Mouse (Mus musculus) left cerebral cortex, postnatal 36 days (tissue): ENCODE results near the gene Ptprq. TPM values are rescaled to one million over a fixed set of nuclear protein-coding genes. Genes with fewer than 3 reads are reported as not detected.

Experiments
- DNase-seq, 2 experiments: peaks; one replicate each; pipeline ENCODE4 v3.0.0; 2021 to 2022; ENCODE audit warnings: low spot score in 2 of 2, mixed read lengths in 1 of 2
- intact Hi-C: fragments of 180-260 bp; cut with DNase I; formaldehyde crosslinking; loops from one replicate; pipeline ENCODE4 v1.15.1; 2025
- total RNA-seq, 2 experiments: library from RNA; stranded (reverse); gene quantifications; 2 replicates each; pipeline ENCODE4 v1.2.3; 2021

Ptprq gene
- total RNA-seq, 2 experiments from 2014 or later = 0.05 to 0.10 TPM

DNA sequence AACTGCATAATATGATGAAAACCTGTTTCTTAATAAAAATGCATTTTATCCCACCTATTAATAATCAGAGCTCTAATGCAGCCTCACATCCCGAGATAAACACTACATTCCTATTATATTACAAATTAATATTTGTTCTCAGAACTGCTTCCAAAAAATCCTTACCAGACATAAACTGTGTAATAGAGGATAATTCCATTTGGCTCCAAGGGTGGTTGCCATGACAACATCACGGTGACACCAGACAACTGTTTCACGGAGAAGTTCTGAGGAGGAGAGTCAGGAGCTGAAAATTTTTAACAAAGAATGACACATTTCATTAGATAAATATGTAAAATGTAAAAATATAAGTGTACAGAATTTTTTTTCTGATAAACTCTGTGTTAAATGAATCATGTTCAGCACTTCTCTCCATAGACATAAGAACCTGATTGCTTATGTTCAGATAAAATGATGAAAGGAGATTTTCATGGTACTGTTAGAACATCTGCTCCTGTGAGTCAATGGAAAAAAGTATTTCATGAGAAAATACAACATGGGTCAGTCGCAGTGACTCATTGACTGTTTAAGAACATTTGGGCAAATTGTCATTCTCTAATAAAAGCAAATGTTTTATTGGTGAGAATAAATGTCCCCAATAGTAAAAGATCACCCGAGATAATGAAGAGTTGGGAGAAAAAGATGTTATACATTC is 57.3 kb downstream of the Ptprq start:
- intact Hi-C loops = no loop called here
- DNase-seq = peak in 1 of 2 experiments; percentile 4

DNA sequence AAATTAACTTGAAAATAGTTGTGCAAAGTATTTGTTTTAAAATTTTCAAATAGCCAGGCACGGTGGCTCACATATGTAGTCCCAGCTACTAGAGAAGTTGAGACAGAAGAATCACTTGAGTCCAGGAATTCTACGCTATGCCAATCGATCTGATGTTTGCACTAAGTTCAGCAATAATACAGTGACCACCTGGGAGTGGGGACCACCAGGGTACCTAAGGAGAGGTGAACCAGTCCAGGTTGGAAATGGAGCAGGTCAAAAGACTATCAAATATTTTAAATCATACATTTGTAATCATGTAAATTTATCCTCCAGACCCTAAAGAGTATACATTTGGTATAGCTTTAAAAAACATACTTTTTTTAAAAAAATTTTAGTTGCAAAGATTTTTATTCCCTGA is 57.9 kb downstream of the Ptprq start:
- no peak for DNase-seq
- intact Hi-C loops = no loop called here

DNA sequence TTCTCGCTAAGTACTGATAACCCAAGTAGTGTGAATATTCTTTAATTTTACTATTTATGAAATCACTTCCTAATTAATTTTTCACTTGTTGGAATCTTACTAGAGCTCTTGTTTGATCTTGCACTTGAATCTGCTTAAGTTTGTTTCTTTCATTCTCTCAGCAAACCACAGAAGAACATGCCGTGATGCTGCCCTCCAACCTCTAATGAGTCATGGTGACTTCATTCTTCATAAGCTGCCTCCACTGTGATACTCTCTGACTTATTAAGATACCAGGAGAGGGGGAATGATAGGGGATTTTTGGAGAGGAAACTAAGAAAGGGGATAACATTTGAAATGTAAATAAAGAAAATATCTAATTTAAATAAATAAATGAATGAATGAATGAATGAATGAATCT is 60.7 kb downstream of the Ptprq start:
- no peak for DNase-seq
- intact Hi-C loops = no loop called here

DNA sequence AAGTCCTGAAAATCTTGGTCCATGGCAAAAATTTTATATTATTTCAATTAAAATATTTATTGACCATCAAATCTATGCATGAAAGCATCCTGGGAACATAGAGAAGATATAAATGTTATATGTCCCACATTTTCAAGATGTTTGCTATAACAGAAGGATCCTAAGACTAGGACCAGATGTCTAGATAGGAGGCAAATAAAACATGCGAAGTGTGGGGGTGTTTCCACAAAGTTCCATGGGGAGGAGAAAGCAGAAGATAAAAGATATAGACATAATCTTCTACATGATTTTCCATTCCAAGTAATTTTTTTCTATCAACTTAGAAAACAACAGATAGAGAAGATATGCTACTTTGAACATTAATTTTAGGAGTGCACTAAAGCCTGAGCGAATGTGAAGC is 70.2 kb downstream of the Ptprq start:
- no peak for DNase-seq
- intact Hi-C loops = no loop called here

DNA sequence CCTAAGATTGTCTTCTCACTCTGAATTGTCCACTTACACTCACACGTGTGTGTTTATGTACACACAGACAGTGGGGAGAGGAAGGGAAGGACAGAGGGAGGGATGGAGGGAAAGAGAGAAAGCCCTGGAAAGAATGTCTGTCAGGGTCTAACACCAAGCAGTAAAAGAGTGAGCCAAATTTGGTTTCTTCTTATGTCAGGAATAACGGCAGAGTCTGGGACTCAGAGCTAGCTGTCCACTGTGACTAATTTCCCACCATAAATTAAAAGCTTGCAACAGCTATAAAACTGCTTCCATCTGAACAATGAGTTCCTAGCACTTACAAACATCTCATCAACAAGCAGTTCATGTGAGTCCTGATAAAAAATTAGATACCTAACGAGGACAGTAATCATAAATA is 91.7 kb downstream of the Ptprq start:
- no peak for DNase-seq
- intact Hi-C loops = no loop called here

DNA sequence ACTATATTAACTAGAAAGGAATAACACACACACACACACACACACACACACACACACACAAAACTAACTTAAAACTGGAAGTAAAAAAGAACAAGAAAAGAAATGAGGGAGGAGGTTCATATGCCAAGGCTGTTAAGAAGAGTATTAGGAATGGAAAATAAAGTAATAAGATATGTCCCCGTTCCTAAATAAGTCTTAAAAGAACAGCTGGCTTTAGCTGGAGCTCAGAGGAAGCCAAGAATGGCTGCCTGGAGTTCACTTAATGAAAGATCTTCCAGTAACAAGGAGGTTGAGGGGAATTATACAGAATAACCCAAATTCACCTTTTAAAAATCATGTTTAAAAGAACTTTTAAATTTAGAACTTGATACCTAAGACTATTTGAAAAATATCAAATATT is 93.2 kb downstream of the Ptprq start:
- intact Hi-C loops = no loop called here
- DNase-seq = no peak

DNA sequence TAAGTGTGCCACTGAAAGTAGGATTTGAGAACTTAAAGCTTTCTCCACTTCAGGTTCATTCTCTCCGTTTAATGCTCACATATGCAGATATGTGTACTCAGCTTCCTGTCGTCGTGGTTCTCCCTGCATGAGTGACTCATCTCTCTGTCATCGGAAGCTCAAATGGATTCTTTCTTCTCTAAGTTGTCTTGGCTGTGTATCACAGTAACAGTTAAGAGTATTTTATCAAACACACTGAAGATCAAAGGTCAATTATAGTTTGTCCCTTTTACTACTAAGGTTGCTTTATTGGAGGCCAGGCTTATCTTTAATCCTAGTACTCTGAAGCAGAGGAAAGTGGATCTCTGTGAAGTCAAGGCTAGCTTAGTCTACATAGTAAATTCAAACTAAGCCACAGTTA is 95.6 kb downstream of the Ptprq start:
- DNase-seq = no peak
- intact Hi-C loops = no loop called here

DNA sequence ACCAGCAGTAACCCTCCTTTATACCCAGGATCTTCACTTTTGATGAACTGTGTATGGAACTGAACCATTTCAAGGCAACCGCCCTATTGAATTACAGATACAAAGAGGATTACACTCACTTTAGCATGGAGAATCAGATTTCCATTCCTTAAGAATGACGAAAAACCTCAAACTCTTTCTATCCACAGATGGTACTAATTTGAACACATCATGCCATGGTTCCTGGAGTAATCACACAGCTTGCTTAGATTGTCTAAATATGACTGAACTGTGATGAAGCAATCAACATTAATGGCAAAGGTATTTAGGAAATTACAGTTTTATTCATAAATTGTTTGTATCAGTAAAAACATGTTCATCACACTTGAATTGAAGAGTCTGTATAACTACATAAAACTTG is 104.4 kb downstream of the Ptprq start:
- no peak for DNase-seq
- intact Hi-C loops = no loop called here

DNA sequence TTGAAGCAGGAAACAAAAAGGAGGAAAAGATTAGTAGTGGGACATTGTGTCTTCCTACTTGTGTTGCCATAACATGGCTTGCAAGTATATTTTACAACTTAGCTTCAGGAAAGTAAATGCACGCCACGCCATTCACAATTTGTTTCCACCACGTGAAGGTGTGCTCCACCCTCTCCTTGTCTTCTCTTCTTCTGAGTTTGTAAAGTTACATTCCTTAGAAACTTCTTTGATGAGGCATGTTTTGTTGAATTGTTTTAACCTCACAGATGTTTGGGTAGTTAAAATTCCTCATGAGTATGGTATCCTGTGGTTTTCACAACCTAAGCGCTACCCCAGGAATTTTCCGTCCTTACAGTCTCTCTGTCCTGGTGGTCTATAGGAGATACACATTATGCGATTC is 118.5 kb downstream of the Ptprq start:
- DNase-seq = no peak
- intact Hi-C loops = no loop called here

DNA sequence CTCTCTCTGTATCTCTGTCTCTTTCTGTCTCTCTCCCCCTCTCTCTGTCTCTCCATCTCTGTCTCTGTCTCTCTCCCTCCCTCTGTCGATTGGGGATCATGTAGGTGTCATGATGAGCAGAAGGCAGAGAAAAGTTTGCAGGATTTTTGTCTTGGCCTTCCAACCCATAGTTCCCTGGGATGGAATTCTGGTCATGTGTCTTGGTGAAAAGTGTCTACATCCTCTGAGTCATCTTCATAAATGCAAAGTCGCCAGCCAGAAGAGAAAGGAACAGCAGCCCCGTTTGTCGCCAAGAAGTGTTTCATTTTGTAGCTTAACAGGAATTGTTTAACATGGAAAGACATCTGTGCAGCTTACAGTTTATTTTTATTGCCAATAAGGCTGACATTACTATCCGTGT is 136.5 kb downstream of the Ptprq start:
- no peak for DNase-seq

DNA sequence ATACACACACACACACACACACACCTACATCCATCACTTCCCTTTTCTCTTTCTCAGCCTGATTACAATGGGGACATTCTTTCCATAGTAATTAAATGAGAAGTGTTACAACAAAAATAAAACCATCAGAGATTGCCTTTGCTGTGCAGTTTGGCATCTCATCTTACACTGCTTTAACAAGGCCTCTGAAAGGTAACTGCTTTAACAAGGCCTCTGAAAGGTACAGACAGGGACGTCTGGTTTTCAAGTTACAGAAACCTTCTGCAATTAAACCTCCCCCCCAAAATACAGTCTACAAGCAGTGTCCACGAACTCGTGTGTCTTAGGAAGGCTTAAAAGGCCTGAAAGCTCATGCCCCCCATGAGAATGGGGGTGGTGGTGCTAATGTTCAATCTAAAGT is 150.8 kb downstream of the Ptprq start:
- no peak for DNase-seq
- intact Hi-C loops = no loop called here

More for the DNA sequence above, 136.5 kb downstream of the Ptprq start:
- intact Hi-C loops = no loop called here

DNA sequence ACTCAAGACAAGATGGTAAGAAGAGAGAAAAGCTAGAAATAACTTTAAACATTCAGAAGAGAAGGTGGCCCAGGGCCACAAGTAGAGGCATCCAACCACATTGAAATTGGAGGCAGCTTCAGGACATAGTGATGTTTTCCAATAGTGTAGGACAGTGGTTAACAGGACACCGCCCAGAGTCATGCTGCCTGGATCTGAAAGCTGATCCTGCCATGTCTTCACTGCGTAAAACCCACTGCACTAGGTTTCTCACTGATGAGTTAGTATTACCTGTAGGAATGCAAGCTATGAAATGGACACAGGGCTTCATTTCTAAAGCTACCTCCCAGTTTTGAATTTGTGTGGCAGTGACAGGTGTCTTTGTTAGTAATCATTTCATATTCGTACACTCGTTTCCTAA is 151.6 kb downstream of the Ptprq start:
- intact Hi-C loops = no loop called here
- DNase-seq = no peak

DNA sequence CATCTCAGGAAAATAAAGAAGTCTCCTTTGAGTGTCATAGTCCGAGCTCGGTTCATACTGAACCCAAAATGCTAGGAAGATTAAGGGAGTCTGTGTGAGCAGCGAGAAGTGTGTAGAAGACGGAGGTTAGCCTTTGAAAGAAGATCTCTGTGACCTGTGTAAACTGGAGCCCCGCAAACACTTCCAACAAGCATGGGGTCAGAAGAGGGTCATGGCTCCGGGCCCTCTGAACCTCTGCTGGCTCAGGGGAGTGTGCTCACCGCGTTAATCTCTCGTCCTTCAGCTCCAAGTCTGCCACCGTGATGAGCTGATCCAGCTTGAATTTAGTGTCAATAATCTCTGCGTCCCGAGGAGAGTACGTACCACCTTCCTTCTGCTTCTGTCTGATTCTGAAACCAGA is 157.0 kb downstream of the Ptprq start:
- DNase-seq = no peak
- intact Hi-C loops = no loop called here

DNA sequence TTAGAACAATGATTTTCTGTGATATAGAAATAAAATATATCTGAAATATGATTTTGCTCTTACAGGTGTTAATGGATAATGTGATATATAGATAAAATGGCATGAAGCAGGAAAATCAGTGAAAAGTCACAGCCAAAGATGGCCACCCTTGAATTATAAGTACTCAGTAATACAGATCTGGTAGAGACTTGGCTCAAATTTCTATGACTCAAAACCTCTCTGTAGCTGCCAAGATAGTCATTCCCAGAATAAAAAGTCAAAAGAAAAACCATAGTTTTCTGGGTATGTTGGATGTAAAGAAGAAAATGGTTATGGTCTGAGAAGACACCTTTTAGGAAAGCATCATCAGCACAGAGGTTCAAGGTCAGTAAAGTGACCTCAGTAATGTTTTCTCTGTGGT is 159.0 kb downstream of the Ptprq start:
- intact Hi-C loops = no loop called here
- no peak for DNase-seq

DNA sequence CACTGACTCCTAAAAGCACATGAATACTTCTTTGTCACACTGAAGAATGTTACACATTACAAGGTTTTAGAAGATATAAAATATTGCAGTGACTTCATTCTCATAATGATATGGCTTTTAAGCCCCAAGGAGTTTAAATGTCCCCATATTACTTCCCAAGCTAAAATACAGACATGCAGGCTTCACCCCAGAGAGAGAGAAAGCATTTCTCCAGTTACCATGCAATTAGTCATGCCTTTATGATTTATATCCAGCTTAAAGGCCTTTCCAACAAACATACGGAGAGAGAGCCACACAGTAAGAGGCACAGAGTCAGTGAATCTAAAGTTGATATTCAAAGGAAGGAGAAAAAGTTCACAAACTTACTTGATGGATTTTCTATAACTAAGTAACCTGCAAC is 176.8 kb downstream of the Ptprq start:
- no peak for DNase-seq

DNA sequence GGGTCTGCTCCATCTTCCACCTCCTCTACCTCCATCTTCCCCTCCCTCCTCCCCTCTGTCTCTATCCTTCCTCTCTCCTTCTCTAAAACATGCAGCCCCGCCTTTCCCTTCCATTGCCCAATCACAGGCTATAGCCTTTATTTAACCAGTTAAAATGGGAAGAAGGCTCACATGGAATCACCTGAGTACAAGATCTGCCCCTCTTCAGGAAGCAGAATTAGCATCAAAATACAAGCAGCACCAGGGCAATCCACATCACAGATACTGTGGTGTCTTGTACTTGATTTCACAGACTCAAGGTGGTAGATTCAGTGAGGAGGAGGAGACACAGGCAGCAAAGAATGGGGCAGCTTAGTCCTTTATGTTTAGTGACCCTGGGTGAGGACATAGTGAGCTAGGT is 191.1 kb downstream of the Ptprq start:
- intact Hi-C loops = no loop called here
- no peak for DNase-seq

More for the DNA sequence above, 176.8 kb downstream of the Ptprq start:
- intact Hi-C loops = no loop called here

DNA sequence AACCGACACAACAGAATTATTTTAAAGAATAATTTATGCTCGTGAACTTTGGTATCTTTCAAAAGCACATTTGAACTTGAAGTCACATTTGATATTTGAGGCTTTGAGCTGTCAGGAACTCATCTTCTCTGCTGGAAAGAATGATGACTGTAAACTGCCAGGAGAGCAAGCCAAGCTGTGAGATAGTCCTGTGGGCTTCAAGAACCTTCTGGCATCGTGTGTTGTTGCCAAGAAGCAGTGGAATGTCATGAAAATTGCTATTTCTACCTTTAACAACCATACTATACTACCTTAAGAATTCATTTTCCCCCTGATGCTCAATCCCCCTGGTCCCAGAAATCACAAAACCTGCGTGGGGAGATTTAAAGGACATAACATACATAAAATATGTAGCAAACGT is 200.6 kb downstream of the Ptprq start:
- intact Hi-C loops = no loop called here
- no peak for DNase-seq

DNA sequence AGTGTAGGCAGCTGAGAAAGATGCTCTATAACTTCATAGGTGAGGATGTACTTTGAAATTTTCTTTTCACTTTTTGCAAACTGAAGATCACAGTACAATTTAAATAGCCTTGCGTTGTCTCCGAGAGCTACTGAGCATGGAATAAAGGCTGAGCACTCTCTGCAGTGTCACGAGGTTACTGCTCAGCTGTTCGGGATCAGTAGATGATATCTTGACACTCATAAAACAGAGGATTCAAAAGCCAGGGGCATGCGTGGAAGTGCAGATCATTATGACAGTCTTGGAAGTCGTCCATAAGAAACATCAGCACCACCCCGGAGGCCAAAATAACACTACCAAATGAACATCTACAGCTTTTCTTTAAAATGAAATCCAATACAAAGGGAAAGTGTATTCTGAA is 203.2 kb downstream of the Ptprq start:
- DNase-seq = no peak

DNA sequence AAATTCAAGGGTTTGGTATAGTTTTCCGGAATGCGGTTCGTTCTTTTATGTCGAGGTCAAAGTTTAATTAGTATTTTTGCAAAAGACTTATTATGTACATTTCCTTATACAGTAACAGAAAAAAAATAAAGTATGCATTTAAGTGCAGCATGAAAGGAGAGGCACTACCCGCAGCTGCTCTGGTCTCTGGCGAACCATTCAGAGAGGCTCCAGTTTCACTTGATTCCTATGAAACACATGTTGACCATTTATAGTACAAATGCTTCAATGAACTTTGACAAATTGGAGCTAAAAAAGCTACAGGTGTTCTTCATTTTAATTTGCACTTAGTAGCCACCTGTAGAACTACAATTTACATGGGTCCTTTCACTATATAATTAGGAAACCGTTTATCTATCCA is 205.1 kb downstream of the Ptprq start:
- intact Hi-C loops = no loop called here
- no peak for DNase-seq

More for the DNA sequence above, 203.2 kb downstream of the Ptprq start:
- intact Hi-C loops = no loop called here

DNA sequence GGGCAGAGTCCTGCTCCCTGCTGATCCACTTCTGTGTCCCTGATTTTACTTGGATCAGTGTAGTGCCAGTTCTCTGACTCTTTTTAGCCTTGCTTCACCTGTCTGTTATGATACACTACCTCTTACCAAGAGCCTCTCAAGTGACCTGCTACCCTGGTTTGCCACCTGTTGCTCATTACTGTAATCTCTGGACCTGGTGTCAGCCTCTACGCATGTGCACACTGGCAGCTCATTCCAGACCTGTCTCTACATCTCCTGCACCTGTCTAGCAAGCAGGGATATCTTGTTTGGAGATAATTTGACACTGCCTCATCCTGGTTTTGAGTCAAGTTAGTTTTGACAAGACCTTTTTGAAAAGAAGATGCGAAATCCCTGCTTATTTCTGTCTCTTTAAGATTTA is 213.5 kb downstream of the Ptprq start:
- DNase-seq = no peak
- intact Hi-C loops = no loop called here

DNA sequence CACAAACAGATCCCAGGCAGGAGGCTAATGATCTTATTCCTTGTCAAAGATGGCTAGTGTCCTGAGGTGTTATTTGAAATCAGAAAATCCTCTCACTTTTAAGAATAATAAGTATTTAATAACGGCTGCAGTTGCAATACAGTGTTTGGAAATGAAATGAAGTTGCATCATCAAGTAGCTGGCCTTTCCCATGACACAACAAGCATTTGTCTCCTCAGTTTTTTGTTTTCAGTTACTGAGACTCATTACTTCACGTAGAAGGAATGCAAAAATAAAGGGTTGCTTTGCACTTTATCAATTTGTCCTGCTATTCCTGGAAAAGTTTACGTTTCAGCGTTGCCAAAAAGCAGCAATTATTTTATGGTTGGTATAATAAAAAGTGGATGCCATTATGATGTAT is 216.4 kb downstream of the Ptprq start:
- intact Hi-C loops = no loop called here
- DNase-seq = no peak

DNA sequence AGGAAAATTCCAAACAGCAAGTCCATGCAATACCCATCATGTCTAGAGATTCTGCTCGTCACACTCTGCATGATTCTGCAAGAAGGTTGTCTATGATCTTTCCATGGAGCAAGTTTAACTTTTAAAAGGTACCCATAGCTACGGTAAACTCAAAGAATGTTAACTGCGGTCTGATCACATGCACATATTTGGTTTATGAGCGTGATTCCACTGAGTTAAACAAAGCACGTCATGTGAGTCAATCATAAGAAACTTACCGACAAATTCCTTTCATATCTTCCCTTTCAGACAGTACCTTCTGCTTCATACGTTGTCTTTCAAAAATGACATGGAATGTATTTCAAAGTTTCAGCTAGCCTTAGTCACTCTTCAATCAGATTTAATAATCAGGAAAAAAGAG is 217.7 kb downstream of the Ptprq start:
- intact Hi-C loops = no loop called here
- DNase-seq = no peak
